Mouse (Mus musculus) lung, postnatal 0 days (tissue): ENCODE results near the gene Dxo. TPM values are rescaled to one million over a fixed set of nuclear protein-coding genes. Genes with fewer than 3 reads are reported as not detected.

Source experiments
- ATAC-seq: fragments of 200-750 bp; cut with Nextera tagmentation; 2 replicates; pipeline ENCODE4 v1.8.0; 2017; ENCODE audit warnings: moderate library complexity
- DNase-seq: peaks from one replicate; pipeline ENCODE4 v3.0.0-alpha.2; 2016; ENCODE audit warnings: low spot score
- H3K27ac ChIP-seq: fragments of 300-500 bp; sonication (generic); 2 replicates; pipeline ENCODE4 v1.5.1; 2014; ENCODE audit warnings: antibody characterized with exemption, mild to moderate bottlenecking, low read length, mixed read lengths
- H3K27me3 ChIP-seq: fragments of 300-500 bp; sonication (generic); replicated peaks from 2 replicates; pipeline ENCODE4 v1.6.1; 2014; ENCODE audit warnings: low read length, mixed read lengths; ENCODE audit not compliant: insufficient read depth
- H3K36me3 ChIP-seq: fragments of 300-500 bp; sonication (generic); 2 replicates; pipeline ENCODE4 v1.6.1; 2014; ENCODE audit warnings: low read length, mixed read lengths; ENCODE audit not compliant: insufficient read depth
- H3K4me1 ChIP-seq: fragments of 300-500 bp; sonication (generic); 2 replicates; pipeline ENCODE4 v1.6.1; 2014; ENCODE audit warnings: antibody characterized with exemption, low read depth, low read length, mixed read lengths; ENCODE audit not compliant: insufficient read depth
- H3K4me2 ChIP-seq: fragments of 300-500 bp; sonication (generic); replicated peaks from 2 replicates; pipeline ENCODE4 v1.6.1; 2014; ENCODE audit warnings: low read depth, mild to moderate bottlenecking, low read length, moderate library complexity, mixed read lengths
- H3K4me3 ChIP-seq: fragments of 300-500 bp; sonication (generic); 2 replicates; pipeline ENCODE4 v1.5.1; 2014; ENCODE audit warnings: low read depth, low read length
- H3K9ac ChIP-seq: fragments of 300-500 bp; sonication (generic); replicated peaks from 2 replicates; pipeline ENCODE4 v1.6.1; 2014; ENCODE audit warnings: low read depth, mild to moderate bottlenecking
- H3K9me3 ChIP-seq: fragments of 300-500 bp; sonication (generic); 2 replicates; pipeline ENCODE4 v1.6.1; 2016; ENCODE audit warnings: low read length, mixed read lengths
- CTCF ChIP-seq: IDR thresholded peaks from 2 replicates; pipeline ENCODE4 v1.5.1; 2016; ENCODE audit warnings: antibody characterized with exemption, mild to moderate bottlenecking
- EP300 ChIP-seq: IDR thresholded peaks from 2 replicates; pipeline ENCODE4 v1.6.1; 2016; ENCODE audit warnings: antibody characterized with exemption, mild to moderate bottlenecking, control low read depth
- WGBS: fragments of 180-500 bp; shearing (Covaris S2); extraction: QIAGEN DNeasy Blood & Tissue Kit; methylation state at CpG from one replicate; pipeline ENCODE4 v1.1.7; 2014; 5-methylcytosine and 5-hydroxymethylcytosine counted together
- polyA plus RNA-seq: library from polyadenylated mRNA; unstranded; fragments of >200 nt; fragmentation: Nextera tagmentation; extraction: Ambion mirVana; gene quantifications from 2 replicates; pipeline ENCODE4 v1.2.1, GENCODE M21; 2015

Dxo gene
- polyA plus RNA-seq, 1 experiment from 2014 or later, result 39.8 TPM

DNA sequence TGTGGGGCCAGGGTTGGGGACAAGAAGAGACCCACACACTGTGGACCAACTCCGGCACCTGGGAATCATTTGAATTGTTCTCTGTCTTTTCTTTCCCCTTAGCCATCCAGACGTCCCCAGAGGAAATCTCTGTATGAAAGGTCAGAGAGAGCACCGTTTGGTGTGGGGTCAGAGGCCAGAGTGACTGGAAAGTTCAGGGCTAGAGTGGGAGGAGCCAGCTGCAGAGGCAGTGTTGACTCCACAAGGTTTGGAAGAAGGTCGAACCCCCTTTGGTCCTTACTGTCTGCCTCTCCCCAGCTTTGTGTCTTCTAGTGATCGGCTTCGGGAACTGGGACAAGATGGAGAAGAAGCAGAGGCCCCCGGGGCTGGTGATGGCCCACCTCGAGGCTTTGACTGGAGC is 16.7 kb downstream of the Dxo start:
- WGBS, result 66% methylated on average over 8 of the region's 8 CpGs
- Histone ChIP-seq H3K4me1 (peaks cover 7% of the 10 kb centered on the region), H3K9me3 (no peaks in the 10 kb centered on the region), H3K9ac (no peak overlapping the region), H3K27ac (no peak overlapping the region), H3K27me3 (no peaks in the 10 kb centered on the region), H3K36me3 (0 out of 2 replicates have a peak, but pooled peaks cover 14% of the 10 kb centered on the region), H3K4me2 (no peak overlapping the region), H3K4me3 (no peak overlapping the region)
- no peak for TF ChIP-seq EP300
- no peak for TF ChIP-seq CTCF
- ATAC-seq (no peak), DNase-seq (no peak)

DNA sequence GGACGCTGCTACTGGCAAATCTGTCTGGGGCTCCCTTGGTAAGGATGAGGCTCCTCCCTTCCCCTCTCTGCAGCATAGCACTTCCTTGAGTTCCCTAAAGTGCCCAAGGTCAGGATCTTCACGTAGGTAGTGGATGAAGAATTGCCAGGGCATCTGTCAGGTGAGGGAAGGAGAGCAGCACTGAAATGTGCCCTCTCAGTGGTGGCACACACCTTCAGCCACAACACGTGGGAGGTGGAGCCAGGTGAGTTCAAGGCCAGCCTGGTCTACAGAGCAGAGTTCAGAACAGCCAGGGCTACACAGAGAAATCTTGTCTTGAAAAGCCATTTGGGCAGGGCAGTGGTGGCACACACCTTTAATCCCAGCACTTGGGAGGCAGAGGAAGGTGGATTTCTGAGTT is 17.9 kb downstream of the Dxo start:
- no peaks in the 10 kb centered on the region for H3K9me3 ChIP-seq
- no peaks in the 10 kb centered on the region for H3K27me3 ChIP-seq
- no peak overlapping the region for H3K4me3 ChIP-seq
- no peak for ATAC-seq
- H3K4me1 ChIP-seq, result peaks cover 7% of the 10 kb centered on the region
- H3K9ac ChIP-seq, result no peak overlapping the region
- no peak for DNase-seq
- 72% methylated on average over 3 of the region's 3 CpGs for WGBS
- H3K27ac ChIP-seq, result no peak overlapping the region
- H3K4me2 ChIP-seq, result no peak overlapping the region
- TF ChIP-seq CTCF (no peak), EP300 (no peak)
- 0 out of 2 replicates have a peak, but pooled peaks cover 14% of the 10 kb centered on the region for H3K36me3 ChIP-seq

DNA sequence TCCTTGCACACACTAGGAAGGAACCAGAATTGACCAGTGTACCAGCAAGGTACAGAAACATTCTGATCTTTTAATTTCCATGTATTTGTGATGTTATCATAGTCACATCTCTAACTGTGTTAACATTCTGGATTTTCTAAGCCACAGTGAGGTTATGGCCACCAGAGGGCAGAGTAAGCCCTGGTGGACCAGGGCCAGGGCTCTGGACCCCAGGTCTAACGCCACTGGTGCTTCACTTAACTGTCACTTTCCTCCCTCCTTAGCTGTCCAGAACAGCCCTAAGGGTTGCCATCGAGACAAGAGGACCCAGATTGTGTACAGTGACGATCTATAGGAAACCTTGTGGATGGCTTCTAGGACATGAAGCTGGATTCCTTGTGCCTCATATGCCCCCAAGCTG is 19.0 kb downstream of the Dxo start:
- no peak overlapping the region for H3K4me3 ChIP-seq
- TF ChIP-seq EP300 (no peak), CTCF (peak; percentile 87)
- no peak overlapping the region for H3K4me2 ChIP-seq
- no peaks in the 10 kb centered on the region for H3K9me3 ChIP-seq
- 0 out of 2 replicates have a peak, but pooled peaks cover 14% of the 10 kb centered on the region for H3K36me3 ChIP-seq
- no peak overlapping the region for H3K27ac ChIP-seq
- H3K27me3 ChIP-seq, result no peaks in the 10 kb centered on the region
- peaks cover 4% of the 10 kb centered on the region for H3K4me1 ChIP-seq
- peak; percentile 71 for DNase-seq
- ATAC-seq, result peak; percentile 59; the same call in 1 of the 2 replicates
- no peak overlapping the region for H3K9ac ChIP-seq
- WGBS, result 24% methylated on average over 3 of the region's 3 CpGs

DNA sequence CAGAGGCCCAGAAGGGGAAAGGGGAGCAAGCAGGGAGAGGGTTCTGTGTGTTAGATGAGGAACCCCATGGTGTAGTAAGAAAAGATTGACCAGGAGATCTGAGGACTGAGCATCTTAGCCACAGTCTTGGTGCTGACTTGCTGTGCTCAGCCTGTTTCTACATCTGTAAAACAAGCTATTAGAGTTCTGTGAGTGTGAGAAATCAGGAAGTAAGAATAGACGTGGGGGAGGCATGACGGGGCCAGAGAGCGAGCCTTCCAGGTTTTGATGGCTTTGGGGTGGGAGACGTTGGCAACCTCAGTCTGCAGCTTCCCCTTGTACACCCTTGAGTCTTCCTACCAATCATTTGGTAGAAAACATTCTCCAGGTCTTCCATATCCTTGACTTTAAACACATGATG is 21.9 kb downstream of the Dxo start:
- TF ChIP-seq CTCF, result no peak
- no peak for TF ChIP-seq EP300
- no peaks in the 10 kb centered on the region for H3K27me3 ChIP-seq
- no peak overlapping the region for H3K27ac ChIP-seq
- H3K4me1 ChIP-seq, result no peaks in the 10 kb centered on the region
- 0 out of 2 replicates have a peak, but pooled peaks cover 12% of the 10 kb centered on the region for H3K36me3 ChIP-seq
- H3K9ac ChIP-seq, result no peak overlapping the region
- WGBS, result 77% methylated on average over 4 of the region's 4 CpGs
- H3K9me3 ChIP-seq, result no peaks in the 10 kb centered on the region
- DNase-seq (no peak), ATAC-seq (no peak)
- no peak overlapping the region for H3K4me2 ChIP-seq
- no peak overlapping the region for H3K4me3 ChIP-seq

DNA sequence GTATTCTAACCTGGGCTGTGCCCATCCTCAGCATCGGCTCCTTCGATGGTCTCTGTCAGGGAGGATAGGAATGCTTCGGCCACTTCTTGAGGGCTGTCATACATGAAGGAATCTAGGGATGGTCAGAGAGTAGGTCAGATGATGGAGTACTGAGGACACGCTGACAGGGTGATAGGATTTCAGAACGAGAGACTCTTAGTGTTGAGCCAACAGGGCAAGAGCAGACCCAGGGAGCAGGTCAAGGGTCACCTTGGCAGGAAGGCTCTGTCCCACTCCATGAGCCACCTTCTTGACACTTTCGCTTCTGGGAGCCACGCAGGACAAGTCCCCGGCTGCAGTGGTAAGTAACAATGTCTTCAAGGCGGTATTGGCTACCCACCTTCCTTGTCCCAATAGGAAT is 23.7 kb downstream of the Dxo start:
- H3K36me3 ChIP-seq, result no peaks in the 10 kb centered on the region
- DNase-seq, result no peak
- no peaks in the 10 kb centered on the region for H3K4me1 ChIP-seq
- H3K9ac ChIP-seq, result no peak overlapping the region
- H3K4me3 ChIP-seq, result no peak overlapping the region
- H3K27ac ChIP-seq, result no peak overlapping the region
- TF ChIP-seq EP300, result no peak
- 78% methylated on average over 9 of the region's 9 CpGs for WGBS
- H3K27me3 ChIP-seq, result no peaks in the 10 kb centered on the region
- no peaks in the 10 kb centered on the region for H3K9me3 ChIP-seq
- ATAC-seq, result no peak
- H3K4me2 ChIP-seq, result no peak overlapping the region

DNA sequence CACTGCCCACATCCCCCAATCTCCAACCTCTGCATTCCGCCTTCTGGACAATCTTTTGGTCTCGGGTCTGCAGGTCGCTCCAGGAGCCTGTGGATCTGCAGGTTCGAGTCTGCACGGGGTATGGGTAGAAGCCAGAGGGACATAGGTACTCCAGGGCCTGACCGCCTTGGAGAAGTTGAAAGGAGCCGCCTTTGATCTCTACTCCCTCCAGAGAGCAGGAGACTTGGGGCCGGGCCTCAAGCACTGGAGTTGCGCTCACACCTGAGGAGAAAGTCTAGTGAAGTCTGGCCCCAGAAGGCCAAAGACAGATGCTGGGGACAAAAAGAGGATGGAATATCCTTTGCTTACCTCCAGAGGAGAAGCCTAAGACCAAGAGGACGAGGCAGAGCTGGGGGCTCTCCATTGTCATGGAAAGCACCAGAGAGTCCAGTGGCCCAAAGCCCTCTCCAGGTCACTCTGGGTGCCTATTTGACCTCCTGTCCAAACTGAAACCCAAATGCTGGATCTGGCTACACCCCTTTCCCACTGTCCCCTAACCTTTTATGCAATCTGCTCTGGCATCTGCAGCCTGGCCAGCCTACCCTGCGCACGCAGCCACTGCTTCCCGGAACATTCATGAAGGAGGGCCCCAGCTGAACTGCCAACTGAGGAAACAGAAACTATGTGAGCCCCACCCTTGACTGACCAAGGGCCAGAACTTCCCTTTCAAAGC is 25.0 kb downstream of the Dxo start:
- no peak overlapping the region for H3K4me2 ChIP-seq
- no peaks in the 10 kb centered on the region for H3K36me3 ChIP-seq
- H3K9me3 ChIP-seq, result no peaks in the 10 kb centered on the region
- no peak for TF ChIP-seq EP300
- TF ChIP-seq CTCF, result no peak
- H3K4me3 ChIP-seq, result no peak overlapping the region
- no peak; the same call in 1 of the 2 replicates for ATAC-seq
- WGBS, result 59% methylated on average over 13 of the region's 13 CpGs
- DNase-seq, result no peak
- no peaks in the 10 kb centered on the region for H3K27me3 ChIP-seq
- no peak overlapping the region for H3K27ac ChIP-seq
- H3K9ac ChIP-seq, result no peak overlapping the region
- H3K4me1 ChIP-seq, result no peaks in the 10 kb centered on the region
